Mouse (Mus musculus) E14TG2a.4 (cell line): ENCODE data around the gene Bdh1.

Source experiments
- CTCF ChIP-seq: conservative IDR thresholded peaks from 2 replicates; pipeline ENCODE4 v1.5.1; 2014; ENCODE audit warnings: low read length
- POU5F1 ChIP-seq: IDR thresholded peaks from 2 replicates; pipeline ENCODE4 v1.6.1; 2014; ENCODE audit warnings: low read length, borderline replicate concordance

- no peak for TF ChIP-seq POU5F1
- TF ChIP-seq CTCF: no peak
Observed at GRCm38 (mm10) chr16:31412321-31412720, 9.8 kb upstream of the Bdh1 start.
